Mouse (Mus musculus): ENCODE measurements around the gene Gm21518. TPM values are rescaled to one million over a fixed set of nuclear protein-coding genes. Genes with fewer than 3 reads are reported as not detected.
"Not testable (repeated sequence)": the region's sequence is repeated elsewhere in the genome, so short reads cannot be mapped to it uniquely, and the experiment has no call there.

The Gm21518 gene
- not detected in 2 replicates for polyA plus RNA-seq (2015; fragmentation: Nextera tagmentation; extraction: Ambion mirVana)

DNA sequence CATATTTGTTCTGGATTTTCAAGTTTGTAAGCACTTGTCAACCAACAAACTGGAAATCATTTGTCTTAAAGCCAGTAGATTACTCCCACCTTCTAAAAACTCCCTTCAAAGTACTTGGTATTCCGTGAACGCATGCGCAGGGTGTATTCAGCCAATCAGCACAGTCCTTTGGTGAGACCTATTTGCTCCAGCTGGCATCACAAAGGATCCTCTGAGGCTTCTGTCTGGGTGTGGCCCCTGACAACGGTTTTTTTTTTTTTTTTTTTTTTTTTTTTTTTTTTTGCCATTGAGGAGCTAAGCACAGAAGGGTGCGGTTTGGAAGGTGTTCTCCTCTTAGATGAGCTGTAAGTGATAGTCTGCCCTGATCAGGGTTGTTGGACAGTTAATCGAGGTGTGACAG is at the start of gene Gm21518:
Gm21518 (plus strand) TSS at position 301 of the 400 bp plus-strand sequence.
- H3K4me2 ChIP-seq; H3K27me3 ChIP-seq; H3K4me1 ChIP-seq (replicated peaks); ATAC-seq (ENCODE audit: low read depth); H3K27ac ChIP-seq (replicated peaks); H3K36me3 ChIP-seq; H3K4me3 ChIP-seq; H3K9ac ChIP-seq; H3K9me3 ChIP-seq: not testable (repeated sequence)
- WGBS: no CpG with 5 or more reads among the region's 6 CpGs
